Mouse (Mus musculus): Measurements from ENCODE around the gene Tmeff1.
"Not testable (repeated sequence)": the region's sequence is repeated elsewhere in the genome, so short reads cannot be mapped to it uniquely, and the experiment has no call there.

The Tmeff1 gene

GRCm38 (mm10) chr4:48676570-48677185 is 91.7 kb downstream of the Tmeff1 start:
- in situ Hi-C loops (cut with MseI, MboI), result no loop called here

GRCm38 (mm10) chr4:48677276-48677675 is 92.3 kb downstream of the Tmeff1 start:
- in situ Hi-C loops (cut with MseI, MboI), result no loop called here

- in situ Hi-C loops (cut with MseI, MboI), result no loop called here
These were observed 92.8 kb downstream of the Tmeff1 start for GRCm38 (mm10) chr4:48677812-48678211.

- in situ Hi-C loops (cut with MseI, MboI), result no loop called here
These were observed 93.8 kb downstream of the Tmeff1 start for GRCm38 (mm10) chr4:48678793-48679192.

- in situ Hi-C loops (cut with MseI, MboI), result not testable (repeated sequence)
These were observed 94.8 kb downstream of the Tmeff1 start for GRCm38 (mm10) chr4:48679728-48680127.

- in situ Hi-C loops (cut with MseI, MboI), result no loop called here
These were observed 95.2 kb downstream of the Tmeff1 start for GRCm38 (mm10) chr4:48680214-48680613.

GRCm38 (mm10) chr4:48680648-48681343 is 95.8 kb downstream of the Tmeff1 start:
- in situ Hi-C loops (cut with MseI, MboI), result no loop called here

GRCm38 (mm10) chr4:48683126-48683525 is 98.2 kb downstream of the Tmeff1 start:
- in situ Hi-C loops (cut with MseI, MboI), result no loop called here

- in situ Hi-C loops (cut with MseI, MboI), result not testable (repeated sequence)
These were observed 98.7 kb downstream of the Tmeff1 start for GRCm38 (mm10) chr4:48683633-48684209.

- in situ Hi-C loops (cut with MseI, MboI), result no loop called here
These were observed 99.7 kb downstream of the Tmeff1 start for GRCm38 (mm10) chr4:48684593-48685187.

- in situ Hi-C loops (cut with MseI, MboI), result no loop called here
These were observed 103.2 kb downstream of the Tmeff1 start for GRCm38 (mm10) chr4:48688148-48688547.

GRCm38 (mm10) chr4:48690640-48691039 is 105.7 kb downstream of the Tmeff1 start:
- in situ Hi-C loops (cut with MseI, MboI), result loop anchor here in 1 of 2 experiments (10.0 kb wide), 1 partner anchor 84 kb away; no protein-coding TSS in a partner anchor

- in situ Hi-C loops (cut with MseI, MboI), result loop anchor here in 1 of 2 experiments (10.0 kb wide), 1 partner anchor 83 kb away; no protein-coding TSS in a partner anchor
These were observed 106.9 kb downstream of the Tmeff1 start for GRCm38 (mm10) chr4:48691793-48692437.

GRCm38 (mm10) chr4:48692736-48693292 is 107.8 kb downstream of the Tmeff1 start:
- in situ Hi-C loops (cut with MseI, MboI), result loop anchor here in 1 of 2 experiments (10.0 kb wide), 1 partner anchor 82 kb away; no protein-coding TSS in a partner anchor

- in situ Hi-C loops (cut with MseI, MboI), result loop anchor here in 1 of 2 experiments (10.0 kb wide), 1 partner anchor 78 kb away; no protein-coding TSS in a partner anchor
These were observed 111.7 kb downstream of the Tmeff1 start for GRCm38 (mm10) chr4:48696706-48697105.

- in situ Hi-C loops (cut with MseI, MboI), result loop anchor here in 1 of 2 experiments (10.0 kb wide), 1 partner anchor 77 kb away; no protein-coding TSS in a partner anchor
These were observed 112.3 kb downstream of the Tmeff1 start for GRCm38 (mm10) chr4:48697302-48697701.
